Mouse (Mus musculus) neural tube, embryonic 11.5 days (tissue): Measurements from ENCODE around the gene Adamts18. TPM values are rescaled to one million over a fixed set of nuclear protein-coding genes. Genes with fewer than 3 reads are reported as not detected.

ENCODE experiments used
- ATAC-seq: fragments of 200-750 bp; cut with Nextera tagmentation; 2 replicates; pipeline ENCODE4 v1.8.0; 2017; ENCODE audit warnings: moderate number of reproducible peaks, mild to moderate bottlenecking, moderate TSS enrichment, moderate library complexity; ENCODE audit not compliant: insufficient read depth, low FRiP score, low TSS enrichment
- DNase-seq: peaks from one replicate; pipeline ENCODE4 v3.0.0-alpha.2; 2015; ENCODE audit warnings: low spot score
- H3K27ac ChIP-seq: fragments of 300-500 bp; sonication (generic); 2 replicates; pipeline ENCODE4 v1.5.1; 2014; ENCODE audit warnings: low read depth, mild to moderate bottlenecking, low read length
- H3K27me3 ChIP-seq: fragments of 300-500 bp; sonication (generic); 2 replicates; pipeline ENCODE4 v1.6.1; 2014; ENCODE audit warnings: mild to moderate bottlenecking, low read length, mixed read lengths; ENCODE audit not compliant: control insufficient read depth, insufficient read depth
- H3K36me3 ChIP-seq: fragments of 300-500 bp; sonication (generic); 2 replicates; pipeline ENCODE4 v1.6.1; 2014; ENCODE audit warnings: mild to moderate bottlenecking, low read length, moderate library complexity, mixed read lengths; ENCODE audit not compliant: control insufficient read depth, insufficient read depth
- H3K4me1 ChIP-seq: fragments of 300-500 bp; sonication (generic); 2 replicates; pipeline ENCODE4 v1.6.1; 2014; ENCODE audit warnings: low read length, mixed read lengths; ENCODE audit not compliant: control insufficient read depth, insufficient read depth
- H3K4me2 ChIP-seq: fragments of 300-500 bp; sonication (generic); 2 replicates; pipeline ENCODE4 v1.6.1; 2014; ENCODE audit warnings: low read depth, mild to moderate bottlenecking, moderate library complexity
- H3K4me3 ChIP-seq: fragments of 300-500 bp; sonication (generic); 2 replicates; pipeline ENCODE4 v1.5.1; 2014; ENCODE audit warnings: low read depth, low read length
- H3K9ac ChIP-seq: fragments of 300-500 bp; sonication (generic); 2 replicates; pipeline ENCODE4 v1.6.1; 2014; ENCODE audit warnings: mild to moderate bottlenecking, low read length
- H3K9me3 ChIP-seq: fragments of 300-500 bp; sonication (generic); 2 replicates; pipeline ENCODE4 v1.6.1; 2016; ENCODE audit warnings: low read length; ENCODE audit not compliant: control insufficient read depth
- WGBS: fragments of 180-500 bp; shearing (Covaris S2); extraction: QIAGEN DNeasy Blood & Tissue Kit; methylation state at CpG from one replicate; pipeline ENCODE4 v1.1.7; 2014; 5-methylcytosine and 5-hydroxymethylcytosine counted together
- polyA plus RNA-seq: library from polyadenylated mRNA; unstranded; fragments of >200 nt; fragmentation: Nextera tagmentation; extraction: Ambion mirVana; gene quantifications from 2 replicates; pipeline ENCODE4 v1.2.1, GENCODE M21; 2014

Adamts18 gene
- polyA plus RNA-seq, 1 experiment from 2014 or later, result 0.86 TPM

GRCm38 (mm10) chr8:113666714-113667432 is 181.7 kb downstream of the Adamts18 start:
- Histone ChIP-seq H3K4me3 (no peak overlapping the region), H3K36me3 (no peaks in the 10 kb centered on the region), H3K4me1 (no peaks in the 10 kb centered on the region), H3K9me3 (no peaks in the 10 kb centered on the region), H3K4me2 (no peak overlapping the region), H3K27me3 (no peaks in the 10 kb centered on the region), H3K9ac (no peak overlapping the region), H3K27ac (no peak overlapping the region)
- DNase-seq, result no peak
- WGBS, result 58% methylated on average over 16 of the region's 16 CpGs
- ATAC-seq, result no peak

GRCm38 (mm10) chr8:113665951-113666350 is 182.6 kb downstream of the Adamts18 start:
- Histone ChIP-seq H3K4me1 (no peaks in the 10 kb centered on the region), H3K27ac (no peak overlapping the region)
- WGBS, result 71% methylated on average over 8 of the region's 8 CpGs

DNA sequence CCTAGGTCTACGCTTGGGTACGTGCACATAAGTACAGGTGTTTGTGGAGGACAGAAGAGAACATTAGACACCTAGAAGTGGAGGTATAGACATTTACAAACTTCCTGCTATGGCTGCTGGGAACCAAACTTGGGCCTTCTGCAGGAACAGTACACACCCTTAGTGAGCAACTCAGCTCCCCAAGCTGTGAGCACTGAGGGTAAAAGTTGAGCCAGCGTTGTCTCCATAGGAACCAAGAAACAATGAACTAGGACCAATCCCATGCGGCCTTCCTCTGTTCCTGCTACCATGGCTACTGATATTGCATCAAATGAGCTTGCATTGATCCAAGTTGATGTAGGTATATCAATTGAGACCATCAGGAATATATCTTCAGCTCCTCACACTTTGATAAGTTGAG is 183.5 kb downstream of the Adamts18 start:
- WGBS, result 55% methylated on average over 4 of the region's 4 CpGs
- Histone ChIP-seq H3K4me3 (no peak overlapping the region), H3K4me1 (no peaks in the 10 kb centered on the region), H3K27me3 (no peaks in the 10 kb centered on the region), H3K9ac (no peak overlapping the region), H3K27ac (no peak overlapping the region), H3K4me2 (no peak overlapping the region), H3K36me3 (no peaks in the 10 kb centered on the region), H3K9me3 (no peaks in the 10 kb centered on the region)
- peak; percentile 75 for ATAC-seq
- no peak for DNase-seq

More at GRCm38 (mm10) chr8:113665951-113666350, 182.6 kb downstream of the Adamts18 start:
- H3K9ac ChIP-seq, result no peak overlapping the region
- no peak for DNase-seq
- H3K4me3 ChIP-seq, result no peak overlapping the region
- H3K4me2 ChIP-seq, result no peak overlapping the region
- H3K27me3 ChIP-seq, result no peaks in the 10 kb centered on the region
- H3K36me3 ChIP-seq, result no peaks in the 10 kb centered on the region
- no peak for ATAC-seq
- H3K9me3 ChIP-seq, result no peaks in the 10 kb centered on the region

DNA sequence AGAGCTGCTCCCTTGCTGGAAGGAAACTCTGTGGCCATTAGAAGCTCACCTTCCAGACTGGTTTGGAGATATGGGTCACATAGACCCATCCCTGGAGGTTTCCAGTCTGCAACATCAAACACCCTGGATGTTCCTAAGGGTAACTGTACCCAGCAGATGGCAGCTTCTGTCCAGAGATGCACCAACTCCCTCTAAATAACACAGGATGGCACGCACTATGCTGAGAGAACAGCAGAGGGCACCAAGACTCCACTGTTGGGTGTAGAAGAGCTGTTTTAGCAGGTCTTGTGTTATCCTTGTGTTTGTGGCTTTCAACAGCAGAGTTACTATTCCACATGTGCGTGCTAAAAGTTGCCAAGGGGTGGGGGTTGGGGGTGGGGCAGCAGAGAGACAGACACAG is 184.0 kb downstream of the Adamts18 start:
- H3K4me3 ChIP-seq, result no peak overlapping the region
- H3K4me1 ChIP-seq, result no peaks in the 10 kb centered on the region
- H3K27me3 ChIP-seq, result no peaks in the 10 kb centered on the region
- H3K36me3 ChIP-seq, result no peaks in the 10 kb centered on the region
- ATAC-seq, result peak; percentile 84
- DNase-seq, result peak; percentile 86
- no peak overlapping the region for H3K4me2 ChIP-seq
- H3K9ac ChIP-seq, result no peak overlapping the region
- 9% methylated on average over 2 of the region's 2 CpGs for WGBS
- no peaks in the 10 kb centered on the region for H3K9me3 ChIP-seq
- no peak overlapping the region for H3K27ac ChIP-seq

- Histone ChIP-seq H3K36me3 (no peaks in the 10 kb centered on the region), H3K9ac (no peak overlapping the region), H3K27ac (no peak overlapping the region), H3K27me3 (no peaks in the 10 kb centered on the region), H3K4me3 (no peak overlapping the region), H3K4me2 (no peak overlapping the region), H3K9me3 (no peaks in the 10 kb centered on the region), H3K4me1 (no peaks in the 10 kb centered on the region)
- ATAC-seq (no peak), DNase-seq (no peak)
- 92% methylated on average over 1 of the region's 1 CpGs for whole genome bisulfite sequencing
Observed at GRCm38 (mm10) chr8:113660128-113660527, 188.4 kb downstream of the Adamts18 start.

DNA sequence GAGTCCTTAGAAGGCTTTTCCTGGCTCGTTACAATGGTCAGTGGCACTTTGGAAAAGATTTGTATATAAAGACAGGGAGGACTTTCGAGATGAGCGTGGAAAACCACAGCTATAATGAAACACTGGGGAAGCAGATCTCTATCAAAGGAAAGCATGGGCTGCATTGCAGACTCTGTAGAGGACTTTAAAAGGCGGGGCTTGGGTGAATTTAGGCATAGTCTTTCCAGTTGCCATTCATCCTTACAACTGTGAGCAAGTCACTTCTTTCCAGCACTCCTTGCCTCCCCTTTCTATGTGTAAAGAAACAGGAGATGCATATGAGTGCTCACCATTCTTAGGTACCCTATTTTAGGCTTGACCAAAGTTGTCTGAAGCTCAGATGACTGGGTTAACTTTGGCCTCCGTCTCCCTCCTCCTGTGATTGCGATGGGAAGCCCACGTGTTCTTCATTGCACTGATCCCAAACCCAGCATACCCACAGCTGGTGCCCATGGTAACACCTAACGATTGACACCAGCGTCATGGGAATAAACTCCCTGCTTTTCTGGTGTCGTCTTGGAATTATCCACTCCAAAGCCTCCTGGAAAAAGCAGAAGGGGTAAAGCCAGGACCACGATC is 191.7 kb downstream of the Adamts18 start:
- H3K27ac ChIP-seq, result no peak overlapping the region
- no peaks in the 10 kb centered on the region for H3K36me3 ChIP-seq
- no peak overlapping the region for H3K4me2 ChIP-seq
- WGBS, result 84% methylated on average over 11 of the region's 11 CpGs
- no peak overlapping the region for H3K9ac ChIP-seq
- no peaks in the 10 kb centered on the region for H3K27me3 ChIP-seq
- H3K4me3 ChIP-seq, result no peak overlapping the region
- no peaks in the 10 kb centered on the region for H3K9me3 ChIP-seq
- no peaks in the 10 kb centered on the region for H3K4me1 ChIP-seq
- DNase-seq (no peak), ATAC-seq (no peak)

DNA sequence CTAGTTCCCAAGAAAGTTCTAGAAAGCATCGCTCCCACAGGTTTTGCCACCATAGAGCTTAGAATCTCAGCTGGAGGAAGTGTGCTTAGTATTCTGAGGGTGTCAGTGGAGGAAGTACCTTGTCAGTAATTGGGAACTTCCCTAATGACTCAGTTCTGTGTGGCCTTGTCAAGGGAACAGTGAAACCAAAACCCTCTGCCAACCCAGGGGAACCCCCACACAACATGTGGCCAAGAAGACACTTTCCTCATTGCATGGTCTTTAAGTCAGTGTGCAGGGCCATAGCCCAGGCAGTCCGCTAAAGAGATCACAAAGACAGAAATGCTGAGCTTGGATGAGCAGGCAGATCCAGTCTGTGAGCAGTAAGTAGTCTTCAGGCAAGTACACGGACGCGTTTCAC is 192.4 kb downstream of the Adamts18 start:
- no peak overlapping the region for H3K4me3 ChIP-seq
- DNase-seq (no peak), ATAC-seq (no peak)
- no peak overlapping the region for H3K27ac ChIP-seq
- no peaks in the 10 kb centered on the region for H3K4me1 ChIP-seq
- no peak overlapping the region for H3K9ac ChIP-seq
- H3K4me2 ChIP-seq, result no peak overlapping the region
- no peaks in the 10 kb centered on the region for H3K9me3 ChIP-seq
- H3K27me3 ChIP-seq, result no peaks in the 10 kb centered on the region
- WGBS, result 92% methylated on average over 5 of the region's 5 CpGs
- no peaks in the 10 kb centered on the region for H3K36me3 ChIP-seq

DNA sequence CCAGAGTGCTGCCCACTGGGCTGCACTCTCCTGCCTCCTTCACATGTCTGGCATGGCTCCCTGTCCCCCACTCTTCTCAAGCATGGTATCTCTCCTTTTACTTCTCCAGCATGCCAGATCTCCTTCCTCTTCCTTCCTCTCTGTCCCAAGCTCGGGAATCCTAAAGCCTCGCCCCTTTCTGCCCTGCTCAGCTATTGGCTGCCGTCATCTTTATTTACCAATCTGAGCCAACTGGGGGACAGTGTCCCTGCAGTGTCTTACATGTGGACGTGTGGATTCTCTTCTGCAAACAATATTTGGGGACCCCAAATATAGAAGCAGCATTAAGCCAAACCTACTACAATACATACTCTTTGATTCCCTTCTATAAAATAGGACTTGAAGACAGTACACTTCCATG is 195.4 kb downstream of the Adamts18 start:
- 66% methylated on average over 4 of the region's 4 CpGs for WGBS
- Histone ChIP-seq H3K27me3 (no peaks in the 10 kb centered on the region), H3K27ac (no peak overlapping the region), H3K36me3 (no peaks in the 10 kb centered on the region), H3K9ac (no peak overlapping the region), H3K9me3 (no peaks in the 10 kb centered on the region), H3K4me2 (no peak overlapping the region), H3K4me1 (no peaks in the 10 kb centered on the region), H3K4me3 (no peak overlapping the region)
- DNase-seq (no peak), ATAC-seq (no peak)

- Histone ChIP-seq H3K4me3 (no peak overlapping the region), H3K9ac (no peak overlapping the region)
- ATAC-seq, result no peak
Observed at GRCm38 (mm10) chr8:113652450-113652849, 196.1 kb downstream of the Adamts18 start.

More at GRCm38 (mm10) chr8:113652450-113652849, 196.1 kb downstream of the Adamts18 start:
- Histone ChIP-seq H3K27me3 (no peaks in the 10 kb centered on the region), H3K36me3 (no peaks in the 10 kb centered on the region), H3K4me1 (no peaks in the 10 kb centered on the region), H3K4me2 (no peak overlapping the region), H3K27ac (no peak overlapping the region), H3K9me3 (no peaks in the 10 kb centered on the region)
- 81% methylated on average over 12 of the region's 12 CpGs for WGBS
- DNase-seq, result no peak
